Mouse (Mus musculus) neural tube, embryonic 14.5 days (tissue): ENCODE data around the gene Nsf. TPM values are rescaled to one million over a fixed set of nuclear protein-coding genes. Genes with fewer than 3 reads are reported as not detected.
"Not testable (repeated sequence)": the region's sequence is repeated elsewhere in the genome, so short reads cannot be mapped to it uniquely, and the experiment has no call there.

Experiments used
- ATAC-seq: fragments of 200-750 bp; cut with Nextera tagmentation; 2 replicates; pipeline ENCODE4 v1.8.0; 2017; ENCODE audit warnings: low read depth, mild to moderate bottlenecking, moderate TSS enrichment, moderate library complexity
- H3K27ac ChIP-seq: fragments of 300-500 bp; sonication (generic); 2 replicates; pipeline ENCODE4 v1.5.1; 2014; ENCODE audit warnings: low read depth, mild to moderate bottlenecking, control low read depth, low read length, moderate library complexity, mixed read lengths
- H3K27me3 ChIP-seq: fragments of 300-500 bp; sonication (generic); 2 replicates; pipeline ENCODE4 v1.6.1; 2014; ENCODE audit warnings: low read length; ENCODE audit not compliant: control insufficient read depth, insufficient read depth
- H3K36me3 ChIP-seq: fragments of 300-500 bp; sonication (generic); 2 replicates; pipeline ENCODE4 v1.6.1; 2014; ENCODE audit warnings: low read length, mixed read lengths; ENCODE audit not compliant: control insufficient read depth, insufficient read depth
- H3K4me1 ChIP-seq: fragments of 300-500 bp; sonication (generic); 2 replicates; pipeline ENCODE4 v1.6.1; 2014; ENCODE audit warnings: low read length; ENCODE audit not compliant: control insufficient read depth, insufficient read depth
- H3K4me2 ChIP-seq: fragments of 300-500 bp; sonication (generic); 2 replicates; pipeline ENCODE4 v1.6.1; 2014; ENCODE audit warnings: mild to moderate bottlenecking, low read depth, low read length, control low read depth
- H3K4me3 ChIP-seq: fragments of 300-500 bp; sonication (generic); 2 replicates; pipeline ENCODE4 v1.5.1; 2014; ENCODE audit warnings: low read depth, low read length, control low read depth, mixed read lengths
- H3K9ac ChIP-seq: fragments of 300-500 bp; sonication (generic); replicated peaks from 2 replicates; pipeline ENCODE4 v1.6.1; 2014; ENCODE audit warnings: low read depth, mild to moderate bottlenecking, control low read depth, low read length, mixed read lengths
- H3K9me3 ChIP-seq: fragments of 300-500 bp; sonication (generic); 2 replicates; pipeline ENCODE4 v1.6.1; 2016; ENCODE audit warnings: low read length; ENCODE audit not compliant: control insufficient read depth
- whole genome bisulfite sequencing: fragments of 180-500 bp; shearing (Covaris S2); extraction: QIAGEN DNeasy Blood & Tissue Kit; methylation state at CpG from one replicate; pipeline ENCODE4 v1.1.7; 2014; 5-methylcytosine and 5-hydroxymethylcytosine counted together
- polyA plus RNA-seq: library from polyadenylated mRNA; unstranded; fragments of >200 nt; fragmentation: Nextera tagmentation; extraction: Ambion mirVana; gene quantifications from 2 replicates; pipeline ENCODE4 v1.2.1, GENCODE M21; 2014

Nsf gene
- polyA plus RNA-seq: 194 and 217 TPM in 2 replicates

DNA sequence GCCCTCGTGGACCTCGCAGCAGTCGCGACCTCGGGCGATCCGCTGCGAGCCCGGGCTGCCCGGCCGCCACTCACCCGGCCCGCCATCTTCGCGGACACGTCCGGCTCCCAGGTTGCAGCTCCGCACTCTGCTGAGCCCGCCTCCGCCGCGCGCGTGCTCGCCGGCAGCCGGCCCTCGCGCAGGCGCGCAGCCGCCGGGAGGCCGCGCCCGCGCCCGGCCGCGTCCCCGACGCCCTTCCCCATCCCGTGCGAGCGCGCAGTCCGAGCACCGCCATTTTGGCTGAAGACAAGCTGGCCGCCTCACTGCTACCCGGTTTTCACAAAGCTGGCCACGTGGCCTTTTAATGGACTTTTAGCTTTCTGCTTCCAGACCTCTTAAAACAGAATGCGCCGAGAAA is at the start of gene Nsf:
Nsf (minus strand) TSS at position 161 of the 397 bp plus-strand sequence.
- ATAC-seq: peak; percentile 91
- H3K27me3 ChIP-seq: no peaks in the 10 kb centered on the region
- peaks cover 13% of the 10 kb centered on the region for H3K4me1 ChIP-seq
- WGBS: under 1% methylated on average over 50 of the region's 53 CpGs
- H3K4me3 ChIP-seq: peak within 1 kb of the TSS; percentile 75
- H3K9me3 ChIP-seq: no peaks in the 10 kb centered on the region
- peak within 1 kb of the TSS; percentile 90 for H3K9ac ChIP-seq
- no peaks in the 10 kb centered on the region for H3K36me3 ChIP-seq
- peak within 1 kb of the TSS; percentile 71 for H3K4me2 ChIP-seq
- peak within 1 kb of the TSS; percentile 84 for H3K27ac ChIP-seq

DNA sequence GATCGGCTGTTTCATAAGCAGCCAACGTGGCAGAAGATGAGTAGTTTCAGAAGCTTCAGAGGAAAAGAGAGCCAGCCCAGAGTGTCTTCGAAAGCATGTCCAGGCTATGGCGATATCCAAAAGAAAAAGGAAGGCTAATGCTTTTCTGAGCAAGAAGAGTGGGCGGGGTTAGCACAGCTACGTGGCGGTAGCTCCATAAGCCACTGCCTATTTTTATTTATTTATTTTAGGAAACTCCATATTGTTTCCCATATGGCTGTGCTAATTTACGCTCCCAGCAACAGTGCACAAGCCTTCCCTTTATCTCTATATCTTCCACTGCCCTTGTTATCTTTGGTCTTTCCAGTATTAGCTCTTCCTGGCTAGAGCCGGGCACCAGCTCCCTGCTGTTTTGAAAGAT is 49.5 kb upstream of the Nsf start:
- no peak overlapping the region for H3K4me2 ChIP-seq
- H3K4me3 ChIP-seq: no peak overlapping the region
- H3K27me3 ChIP-seq: no peaks in the 10 kb centered on the region
- H3K4me1 ChIP-seq: no peaks in the 10 kb centered on the region
- H3K9me3 ChIP-seq: no peaks in the 10 kb centered on the region
- ATAC-seq: no peak
- WGBS: 79% methylated on average over 9 of the region's 9 CpGs
- no peak overlapping the region for H3K9ac ChIP-seq
- H3K36me3 ChIP-seq: no peaks in the 10 kb centered on the region
- no peak overlapping the region for H3K27ac ChIP-seq

DNA sequence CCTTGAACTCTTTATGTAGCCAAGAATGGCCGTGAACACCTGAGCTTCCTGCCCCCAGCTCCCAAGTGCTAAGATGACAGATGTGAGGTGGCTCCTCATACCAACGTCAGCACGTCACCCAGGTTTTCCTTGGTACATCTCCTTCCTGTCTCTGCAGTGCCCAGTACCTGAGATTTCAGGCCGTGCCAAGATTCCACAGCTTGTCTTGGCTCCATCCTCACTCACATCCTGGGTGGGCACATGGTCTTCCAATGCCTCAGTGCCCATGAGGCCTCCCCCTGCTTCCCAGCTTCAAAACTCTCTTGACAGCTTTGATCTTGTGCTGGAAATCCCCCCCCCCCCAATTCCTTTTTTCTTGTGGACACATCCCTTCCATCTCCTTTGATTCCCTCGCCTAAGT is 48.3 kb upstream of the Nsf start:
- 90% methylated on average over 5 of the region's 5 CpGs for WGBS

DNA sequence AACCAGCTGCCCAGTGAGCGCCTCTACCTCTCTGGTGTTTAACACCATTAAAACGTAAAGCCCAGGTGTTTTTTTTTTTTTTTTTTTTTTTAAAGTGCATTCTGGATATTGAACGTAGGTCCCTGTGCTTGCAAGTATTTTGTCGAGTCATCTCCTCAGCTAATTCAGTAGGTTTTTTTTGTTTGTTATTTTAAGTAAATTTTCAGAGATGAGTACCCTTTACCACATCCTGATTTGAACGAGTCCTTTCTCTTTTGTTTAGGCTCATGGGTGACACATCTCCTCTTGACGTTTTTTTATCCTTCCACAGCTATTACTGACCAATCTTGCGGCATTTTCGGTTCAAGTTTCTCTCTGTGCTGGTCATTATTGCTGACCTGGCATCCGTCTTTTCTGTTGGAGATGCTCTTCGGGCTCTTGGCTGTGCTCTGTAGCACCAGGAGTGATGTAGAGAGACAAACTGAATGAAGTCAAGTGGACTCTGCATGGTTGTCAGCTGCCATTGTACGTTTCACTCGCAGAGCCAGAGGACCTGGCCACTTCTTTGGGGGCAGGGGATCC is 47.6 kb upstream of the Nsf start:
- no peaks in the 10 kb centered on the region for H3K4me1 ChIP-seq
- H3K9ac ChIP-seq: no peak overlapping the region
- H3K9me3 ChIP-seq: no peaks in the 10 kb centered on the region
- H3K4me3 ChIP-seq: no peak overlapping the region
- H3K27ac ChIP-seq: no peak overlapping the region
- H3K4me2 ChIP-seq: no peak overlapping the region
- H3K36me3 ChIP-seq: no peaks in the 10 kb centered on the region
- ATAC-seq: no peak
- 82% methylated on average over 12 of the region's 12 CpGs for WGBS
- H3K27me3 ChIP-seq: no peaks in the 10 kb centered on the region

More for the DNA sequence above, 48.3 kb upstream of the Nsf start:
- Histone ChIP-seq H3K4me3 (no peak overlapping the region), H3K4me2 (no peak overlapping the region), H3K27me3 (no peaks in the 10 kb centered on the region), H3K9me3 (no peaks in the 10 kb centered on the region), H3K9ac (no peak overlapping the region), H3K27ac (no peak overlapping the region), H3K4me1 (no peaks in the 10 kb centered on the region), H3K36me3 (no peaks in the 10 kb centered on the region)
- ATAC-seq: no peak

DNA sequence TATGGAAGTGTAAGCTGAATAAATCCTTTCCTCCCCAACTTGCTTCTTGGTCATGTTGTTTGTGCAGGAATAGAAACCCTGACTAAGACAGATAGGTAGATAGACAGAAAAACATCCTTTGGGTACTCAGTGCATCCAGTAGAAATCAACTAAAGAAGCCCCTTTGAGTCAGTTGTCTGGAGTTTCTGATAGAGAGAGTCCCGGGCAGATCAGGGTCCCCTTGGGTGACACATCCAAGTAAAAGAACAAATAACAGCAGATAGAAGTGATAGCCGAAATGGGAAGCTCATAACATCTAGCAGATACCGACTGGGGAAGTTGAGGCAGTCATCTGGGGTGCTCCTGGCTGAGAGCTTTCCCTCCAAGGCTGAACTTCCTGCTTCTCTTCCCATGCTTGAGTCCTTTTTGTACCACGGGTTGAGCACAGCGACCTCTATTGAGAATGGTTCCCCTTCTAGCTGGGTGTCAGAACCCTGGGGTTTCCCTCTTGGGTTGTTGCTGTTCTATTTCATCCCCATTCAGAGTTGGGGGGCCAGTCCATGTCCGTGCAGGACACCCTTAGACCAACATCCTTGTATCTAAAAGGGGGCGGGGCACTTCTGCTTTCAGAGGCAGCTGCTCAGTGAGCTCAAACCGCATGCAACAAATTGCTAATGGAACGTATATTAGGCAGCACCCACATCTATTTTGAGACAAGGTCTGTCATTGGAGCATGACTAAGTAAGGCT is 47.0 kb upstream of the Nsf start:
- 78% methylated on average over 9 of the region's 9 CpGs for WGBS
- Histone ChIP-seq H3K4me3 (no peak overlapping the region), H3K9ac (no peak overlapping the region), H3K27ac (no peak overlapping the region), H3K27me3 (no peaks in the 10 kb centered on the region), H3K36me3 (no peaks in the 10 kb centered on the region), H3K9me3 (no peaks in the 10 kb centered on the region), H3K4me2 (no peak overlapping the region), H3K4me1 (no peaks in the 10 kb centered on the region)
- no peak for ATAC-seq

DNA sequence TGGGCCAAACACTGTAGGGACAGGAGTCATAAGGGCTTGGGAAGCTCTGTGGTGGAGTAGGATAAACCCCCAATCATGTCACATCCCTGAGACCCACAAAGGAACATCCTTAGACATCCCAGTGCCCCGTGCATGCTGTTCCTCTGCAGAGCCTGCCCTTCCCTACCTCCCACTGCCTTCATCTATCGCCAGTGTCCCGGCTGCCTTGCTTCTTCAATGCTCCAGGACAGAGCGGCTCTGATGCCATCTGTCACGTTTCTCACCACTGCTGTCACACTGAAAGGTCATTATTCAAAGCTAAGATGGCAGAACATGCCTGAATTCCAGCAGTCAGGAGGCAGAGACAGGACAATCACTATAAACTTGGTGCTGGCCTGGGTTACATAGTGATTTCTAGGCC is 44.9 kb upstream of the Nsf start:
- H3K4me1 ChIP-seq: no peaks in the 10 kb centered on the region

DNA sequence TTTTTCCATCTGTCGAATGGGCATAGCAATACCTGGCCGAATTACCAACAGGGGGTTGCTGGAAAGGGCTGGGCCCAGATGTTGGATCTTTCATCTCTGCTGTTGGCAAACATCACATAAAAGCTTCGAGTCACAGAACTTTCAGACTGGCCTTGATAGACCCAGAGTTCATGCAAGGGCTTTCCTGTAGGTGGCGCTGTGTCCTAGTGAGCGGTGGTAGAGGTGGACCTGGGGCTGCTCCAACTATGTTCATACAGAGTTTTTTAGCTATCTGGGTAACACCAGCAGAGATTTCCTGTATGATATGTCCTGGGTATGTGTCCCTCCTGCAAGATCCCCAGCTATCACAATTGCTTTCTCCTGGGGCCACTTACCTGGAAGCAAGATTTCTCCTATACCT is 43.5 kb upstream of the Nsf start:
- Histone ChIP-seq H3K4me2 (no peak overlapping the region), H3K36me3 (no peaks in the 10 kb centered on the region), H3K4me3 (no peak overlapping the region), H3K27me3 (no peaks in the 10 kb centered on the region), H3K4me1 (no peaks in the 10 kb centered on the region), H3K27ac (no peak overlapping the region), H3K9me3 (no peaks in the 10 kb centered on the region), H3K9ac (no peak overlapping the region)
- ATAC-seq: no peak; the same call in 1 of the 2 replicates
- WGBS: 17% methylated on average over 5 of the region's 5 CpGs

More for the DNA sequence above, 44.9 kb upstream of the Nsf start:
- WGBS: 59% methylated on average over 5 of the region's 5 CpGs
- H3K27me3 ChIP-seq: no peaks in the 10 kb centered on the region
- no peak overlapping the region for H3K27ac ChIP-seq
- no peak for ATAC-seq
- no peaks in the 10 kb centered on the region for H3K36me3 ChIP-seq
- no peaks in the 10 kb centered on the region for H3K9me3 ChIP-seq
- no peak overlapping the region for H3K4me3 ChIP-seq
- no peak overlapping the region for H3K9ac ChIP-seq
- no peak overlapping the region for H3K4me2 ChIP-seq

DNA sequence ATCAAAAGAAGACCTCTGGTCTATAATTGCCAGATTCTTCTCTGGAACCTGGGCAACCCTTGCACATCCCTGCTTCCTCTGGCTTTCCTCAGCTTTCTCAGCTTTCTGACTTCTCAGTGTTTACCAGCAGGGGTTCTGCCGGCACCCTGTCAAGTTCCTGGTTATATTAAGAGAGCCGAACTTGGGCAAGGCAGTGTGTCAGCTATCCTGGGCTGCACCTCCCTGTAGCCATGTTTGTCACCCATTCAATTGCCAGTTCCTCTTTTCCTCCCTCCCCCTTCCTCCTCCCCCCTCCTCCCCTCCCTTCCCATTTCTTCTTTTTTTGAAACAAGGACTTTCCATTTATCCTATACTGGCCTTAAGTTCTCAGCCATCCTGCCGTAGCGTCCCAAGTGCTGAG is 38.8 kb upstream of the Nsf start:
- H3K9ac ChIP-seq: no peak overlapping the region
- H3K9me3 ChIP-seq: no peaks in the 10 kb centered on the region
- H3K4me2 ChIP-seq: no peak overlapping the region
- no peak overlapping the region for H3K27ac ChIP-seq
- H3K36me3 ChIP-seq: no peaks in the 10 kb centered on the region
- ATAC-seq: no peak
- no peaks in the 10 kb centered on the region for H3K27me3 ChIP-seq
- no peak overlapping the region for H3K4me3 ChIP-seq
- 73% methylated on average over 4 of the region's 4 CpGs for WGBS
- no peaks in the 10 kb centered on the region for H3K4me1 ChIP-seq

DNA sequence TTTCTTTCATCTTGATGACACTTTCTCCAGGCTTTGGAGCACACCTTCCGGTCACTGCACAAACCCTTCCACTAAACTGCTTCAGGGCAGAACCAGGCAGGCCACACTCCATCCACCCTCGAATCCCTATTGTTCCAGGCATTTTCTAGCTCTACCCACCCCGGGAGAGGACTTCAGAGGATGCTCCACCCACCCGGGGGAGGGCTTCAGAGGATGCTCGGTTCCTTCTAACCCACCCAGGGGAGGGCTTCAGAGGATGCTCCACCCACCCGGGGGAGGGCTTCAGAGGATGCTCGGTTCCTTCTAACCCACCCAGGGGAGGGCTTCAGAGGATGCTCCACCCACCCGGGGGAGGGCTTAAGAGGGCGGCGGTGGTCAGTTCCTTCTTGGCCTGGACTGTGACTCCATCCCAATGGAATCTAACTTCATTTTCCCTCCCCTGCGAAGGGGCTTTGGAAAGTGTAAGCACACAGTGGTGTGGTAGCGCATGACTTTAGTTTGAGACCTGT is 36.2 kb upstream of the Nsf start:
- not testable (repeated sequence) for H3K27ac ChIP-seq, H3K4me2 ChIP-seq, ATAC-seq, H3K9me3 ChIP-seq, H3K4me1 ChIP-seq, H3K36me3 ChIP-seq, H3K4me3 ChIP-seq, H3K9ac ChIP-seq, H3K27me3 ChIP-seq
- 16% methylated on average over 12 of the region's 12 CpGs for WGBS
